Mouse (Mus musculus) lung, embryonic 16.5 days (tissue): ENCODE data around the gene Tfip11. TPM values are rescaled to one million over a fixed set of nuclear protein-coding genes. Genes with fewer than 3 reads are reported as not detected.

ENCODE experiments used
- ATAC-seq: fragments of 200-750 bp; cut with Nextera tagmentation; 2 replicates; pipeline ENCODE4 v1.8.0; 2017; ENCODE audit warnings: low read depth, mild to moderate bottlenecking, moderate library complexity
- H3K27ac ChIP-seq: fragments of 300-500 bp; sonication (generic); 2 replicates; pipeline ENCODE4 v1.5.1; 2014; ENCODE audit warnings: mild to moderate bottlenecking, control low read depth, low read length
- H3K27me3 ChIP-seq: fragments of 300-500 bp; sonication (generic); 2 replicates; pipeline ENCODE4 v1.6.1; 2014; ENCODE audit warnings: low read depth, low read length, mixed read lengths; ENCODE audit not compliant: control insufficient read depth, insufficient read depth
- H3K36me3 ChIP-seq: fragments of 300-500 bp; sonication (generic); 2 replicates; pipeline ENCODE4 v1.6.1; 2014; ENCODE audit warnings: low read length; ENCODE audit not compliant: control insufficient read depth, insufficient read depth
- H3K4me1 ChIP-seq: fragments of 300-500 bp; sonication (generic); replicated peaks from 2 replicates; pipeline ENCODE4 v1.6.1; 2014; ENCODE audit warnings: low read length, mixed read lengths; ENCODE audit not compliant: control insufficient read depth, insufficient read depth
- H3K4me2 ChIP-seq: fragments of 300-500 bp; sonication (generic); 2 replicates; pipeline ENCODE4 v1.6.1; 2014; ENCODE audit warnings: low read depth, low read length, control low read depth
- H3K4me3 ChIP-seq: fragments of 300-500 bp; sonication (generic); 2 replicates; pipeline ENCODE4 v1.5.1; 2014; ENCODE audit warnings: mild to moderate bottlenecking, low read length, control low read depth
- H3K9ac ChIP-seq: fragments of 300-500 bp; sonication (generic); 2 replicates; pipeline ENCODE4 v1.6.1; 2014; ENCODE audit warnings: low read length, control low read depth
- H3K9me3 ChIP-seq: fragments of 300-500 bp; sonication (generic); 2 replicates; pipeline ENCODE4 v1.6.1; 2016; ENCODE audit warnings: low read length; ENCODE audit not compliant: control insufficient read depth
- WGBS: fragments of 180-500 bp; shearing (Covaris S2); extraction: QIAGEN DNeasy Blood & Tissue Kit; methylation state at CpG from one replicate; pipeline ENCODE4 v1.1.7; 2014; 5-methylcytosine and 5-hydroxymethylcytosine counted together
- polyA plus RNA-seq: library from polyadenylated mRNA; unstranded; fragments of >200 nt; fragmentation: Nextera tagmentation; extraction: Ambion mirVana; gene quantifications from 2 replicates; pipeline ENCODE4 v1.2.1, GENCODE M21; 2015

The Tfip11 gene
- polyA plus RNA-seq: 31.1 TPM in 2 replicates

GRCm38 (mm10) chr5:112325546-112326445 is at the start of gene Tfip11:
TSS of gene Tfip11 (plus strand) at chr5:112326358.
- ATAC-seq: peak; percentile 92

GRCm38 (mm10) chr5:112276907-112277348 is 49.2 kb upstream of the Tfip11 start:
- Histone ChIP-seq H3K9me3 (no peaks in the 10 kb centered on the region), H3K4me1 (peaks cover 17% of the 10 kb centered on the region), H3K27ac (peak overlapping the region; percentile 72), H3K9ac (peak overlapping the region; percentile 86), H3K36me3 (no peaks in the 10 kb centered on the region), H3K4me2 (peak overlapping the region; percentile 73), H3K4me3 (peak overlapping the region; percentile 85), H3K27me3 (no peaks in the 10 kb centered on the region)
- no peak; the same call in 1 of the 2 replicates for ATAC-seq
- WGBS: 0% methylated on average over 24 of the region's 24 CpGs

More at GRCm38 (mm10) chr5:112325546-112326445, at the start of gene Tfip11:
- Histone ChIP-seq H3K4me1 (peaks cover 16% of the 10 kb centered on the region), H3K27ac (peak within 1 kb of the TSS; percentile 73), H3K27me3 (no peaks in the 10 kb centered on the region), H3K4me3 (peak within 1 kb of the TSS; percentile 89), H3K9ac (peak within 1 kb of the TSS; percentile 86), H3K36me3 (peaks cover 8% of the 10 kb centered on the region; the same call in 1 of the 2 replicates), H3K9me3 (no peaks in the 10 kb centered on the region), H3K4me2 (peak within 1 kb of the TSS; percentile 65)
- WGBS: 7% methylated on average over 48 of the region's 48 CpGs

- H3K27me3 ChIP-seq: no peaks in the 10 kb centered on the region
- no peak for ATAC-seq
- H3K4me1 ChIP-seq: peaks cover 22% of the 10 kb centered on the region
- H3K4me3 ChIP-seq: peak overlapping the region; percentile 85
- H3K9me3 ChIP-seq: no peaks in the 10 kb centered on the region
- WGBS: 78% methylated on average over 11 of the region's 11 CpGs
- H3K36me3 ChIP-seq: no peaks in the 10 kb centered on the region
- peak overlapping the region; percentile 73 for H3K4me2 ChIP-seq
- peak overlapping the region; percentile 86; the same call in 1 of the 2 replicates for H3K9ac ChIP-seq
- no peak overlapping the region for H3K27ac ChIP-seq
Measured at GRCm38 (mm10) chr5:112277906-112278470, 48.2 kb upstream of the Tfip11 start.

- Histone ChIP-seq H3K27ac (peak overlapping the region; percentile 30; the same call in 1 of the 2 replicates), H3K9me3 (no peaks in the 10 kb centered on the region), H3K4me1 (peaks cover 25% of the 10 kb centered on the region), H3K36me3 (no peaks in the 10 kb centered on the region), H3K27me3 (no peaks in the 10 kb centered on the region), H3K4me2 (no peak overlapping the region), H3K4me3 (no peak overlapping the region), H3K9ac (no peak overlapping the region; the same call in 1 of the 2 replicates)
- WGBS: 83% methylated on average over 17 of the region's 17 CpGs
- ATAC-seq: no peak
Measured at GRCm38 (mm10) chr5:112279181-112280021, 46.8 kb upstream of the Tfip11 start.

GRCm38 (mm10) chr5:112280151-112280550 is 46.0 kb upstream of the Tfip11 start:
- no peak for ATAC-seq
- Histone ChIP-seq H3K4me2 (no peak overlapping the region), H3K9ac (peak overlapping the region; percentile 8; the same call in 1 of the 2 replicates), H3K4me3 (no peak overlapping the region), H3K4me1 (peaks cover 31% of the 10 kb centered on the region), H3K9me3 (no peaks in the 10 kb centered on the region), H3K27me3 (no peaks in the 10 kb centered on the region), H3K36me3 (no peaks in the 10 kb centered on the region), H3K27ac (peak overlapping the region; percentile 30)
- whole genome bisulfite sequencing: 76% methylated on average over 7 of the region's 7 CpGs

- no peak for ATAC-seq
- Histone ChIP-seq H3K27me3 (no peaks in the 10 kb centered on the region), H3K4me3 (no peak overlapping the region), H3K4me2 (no peak overlapping the region), H3K27ac (peak overlapping the region; percentile 16; the same call in 1 of the 2 replicates), H3K4me1 (peaks cover 27% of the 10 kb centered on the region), H3K9me3 (no peaks in the 10 kb centered on the region), H3K36me3 (no peaks in the 10 kb centered on the region), H3K9ac (0 out of 2 replicates have a peak overlapping the region, but pooled peaks have one; percentile 18)
- 58% methylated on average over 15 of the region's 15 CpGs for WGBS
Measured at GRCm38 (mm10) chr5:112280863-112281660, 45.1 kb upstream of the Tfip11 start.

- WGBS: 66% methylated on average over 4 of the region's 4 CpGs
- H3K4me1 ChIP-seq: peaks cover 31% of the 10 kb centered on the region
Measured at GRCm38 (mm10) chr5:112281676-112282075, 44.5 kb upstream of the Tfip11 start.

GRCm38 (mm10) chr5:112282123-112282779 is 43.9 kb upstream of the Tfip11 start:
- no peak overlapping the region for H3K9ac ChIP-seq
- WGBS: 55% methylated on average over 6 of the region's 6 CpGs

More at GRCm38 (mm10) chr5:112281676-112282075, 44.5 kb upstream of the Tfip11 start:
- Histone ChIP-seq H3K27ac (no peak overlapping the region), H3K9ac (0 out of 2 replicates have a peak overlapping the region, but pooled peaks have one; percentile 18), H3K9me3 (no peaks in the 10 kb centered on the region), H3K36me3 (no peaks in the 10 kb centered on the region), H3K4me2 (no peak overlapping the region), H3K4me3 (no peak overlapping the region), H3K27me3 (no peaks in the 10 kb centered on the region)
- ATAC-seq: no peak

More at GRCm38 (mm10) chr5:112282123-112282779, 43.9 kb upstream of the Tfip11 start:
- Histone ChIP-seq H3K4me2 (no peak overlapping the region), H3K27me3 (no peaks in the 10 kb centered on the region), H3K9me3 (no peaks in the 10 kb centered on the region), H3K4me1 (peaks cover 32% of the 10 kb centered on the region), H3K4me3 (no peak overlapping the region), H3K36me3 (no peaks in the 10 kb centered on the region), H3K27ac (peak overlapping the region; percentile 80; the same call in 1 of the 2 replicates)
- no peak for ATAC-seq
